Mouse (Mus musculus) midbrain, embryonic 13.5 days (tissue): ENCODE measurements around the gene Cul9. TPM values are rescaled to one million over a fixed set of nuclear protein-coding genes. Genes with fewer than 3 reads are reported as not detected.
"Not testable (repeated sequence)": the region's sequence is repeated elsewhere in the genome, so short reads cannot be mapped to it uniquely, and the experiment has no call there.

Experiments
- ATAC-seq: fragments of 200-750 bp; cut with Nextera tagmentation; 2 replicates; pipeline ENCODE4 v1.8.0; 2017; ENCODE audit warnings: mild to moderate bottlenecking, moderate TSS enrichment, moderate library complexity
- H3K27ac ChIP-seq: fragments of 300-500 bp; sonication (generic); 2 replicates; pipeline ENCODE4 v1.5.1; 2015; ENCODE audit warnings: inconsistent platforms, mild to moderate bottlenecking, moderate library complexity
- H3K27me3 ChIP-seq: fragments of 300-500 bp; sonication (generic); 2 replicates; pipeline ENCODE4 v1.6.1; 2015; ENCODE audit warnings: mild to moderate bottlenecking, inconsistent platforms
- H3K36me3 ChIP-seq: fragments of 300-500 bp; sonication (generic); 2 replicates; pipeline ENCODE4 v1.6.1; 2015; ENCODE audit warnings: mild to moderate bottlenecking, inconsistent platforms
- H3K4me1 ChIP-seq: fragments of 300-500 bp; sonication (generic); replicated peaks from 2 replicates; pipeline ENCODE4 v1.6.1; 2015; ENCODE audit warnings: inconsistent platforms
- H3K4me2 ChIP-seq: fragments of 300-500 bp; sonication (generic); replicated peaks from 2 replicates; pipeline ENCODE4 v1.6.1; 2015; ENCODE audit warnings: moderate library complexity, mild to moderate bottlenecking, inconsistent platforms
- H3K4me3 ChIP-seq: fragments of 300-500 bp; sonication (generic); replicated peaks from 2 replicates; pipeline ENCODE4 v1.5.1; 2015; ENCODE audit warnings: mild to moderate bottlenecking, inconsistent platforms
- H3K9ac ChIP-seq: fragments of 300-500 bp; sonication (generic); replicated peaks from 2 replicates; pipeline ENCODE4 v1.6.1; 2015; ENCODE audit warnings: mild to moderate bottlenecking, inconsistent platforms
- H3K9me3 ChIP-seq: fragments of 300-500 bp; sonication (generic); 2 replicates; pipeline ENCODE4 v1.6.1; 2016; ENCODE audit warnings: mild to moderate bottlenecking, inconsistent platforms
- WGBS: fragments of 180-500 bp; shearing (Covaris S2); methylation state at CpG from one replicate; pipeline ENCODE4 v1.1.7; 2015; 5-methylcytosine and 5-hydroxymethylcytosine counted together
- polyA plus RNA-seq: library from polyadenylated mRNA; unstranded; fragments of >200 nt; fragmentation: Nextera tagmentation; extraction: Ambion mirVana; gene quantifications from 2 replicates; pipeline ENCODE4 v1.2.1, GENCODE M21; 2015

The Cul9 gene
- polyA plus RNA-seq, 1 experiment from 2014 or later: 20.3 TPM

DNA sequence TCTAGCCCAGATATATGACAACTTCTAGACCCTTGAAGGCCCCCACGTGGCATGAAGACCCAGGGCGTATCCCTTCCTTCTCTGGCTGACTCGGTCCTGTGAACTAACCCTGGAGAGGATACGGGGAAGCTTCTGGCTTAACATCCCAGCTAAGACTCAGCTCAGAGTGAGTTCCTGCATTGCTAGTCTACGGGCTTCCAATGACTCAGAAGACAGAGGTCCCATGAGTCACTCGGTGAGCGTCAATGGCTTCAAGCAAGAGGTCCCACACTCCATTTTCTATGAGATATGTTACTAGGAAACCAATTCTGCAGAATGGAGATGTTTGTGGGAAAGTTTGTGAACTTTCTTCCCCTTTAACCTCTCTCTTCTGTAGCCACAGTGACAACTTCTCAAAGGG is 28.3 kb upstream of the Cul9 start:
- Histone ChIP-seq H3K27me3 (no peaks in the 10 kb centered on the region), H3K9me3 (no peaks in the 10 kb centered on the region), H3K4me2 (no peak overlapping the region), H3K4me3 (no peak overlapping the region), H3K4me1 (no peaks in the 10 kb centered on the region), H3K9ac (no peak overlapping the region), H3K27ac (no peak overlapping the region), H3K36me3 (peaks cover 86% of the 10 kb centered on the region)
- no peak for ATAC-seq
- 96% methylated on average over 7 of the region's 7 CpGs for WGBS

DNA sequence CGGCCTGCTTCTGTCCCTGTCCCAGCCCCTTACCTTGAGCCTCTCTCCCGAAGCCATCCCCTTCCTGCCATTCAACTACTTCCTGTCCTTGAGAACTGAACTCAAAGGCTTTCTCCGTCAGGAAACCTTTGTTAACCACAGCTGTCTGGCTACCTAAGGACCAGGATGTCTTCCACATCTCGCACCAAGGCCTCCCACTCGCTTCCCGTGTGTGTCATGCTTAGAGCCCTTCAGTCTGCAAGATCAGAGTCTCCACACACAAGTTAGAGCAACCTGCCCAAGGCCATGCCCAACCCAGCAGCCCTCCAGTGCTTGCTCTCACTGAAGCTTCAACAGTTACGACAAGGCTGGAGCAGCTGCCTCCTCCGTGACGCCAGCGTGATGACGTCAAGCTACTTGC is 24.8 kb upstream of the Cul9 start:
- WGBS: 93% methylated on average over 11 of the region's 11 CpGs
- Histone ChIP-seq H3K4me1 (no peaks in the 10 kb centered on the region), H3K36me3 (peaks cover 88% of the 10 kb centered on the region), H3K27me3 (no peaks in the 10 kb centered on the region), H3K9ac (no peak overlapping the region), H3K4me3 (no peak overlapping the region), H3K4me2 (no peak overlapping the region), H3K27ac (no peak overlapping the region), H3K9me3 (no peaks in the 10 kb centered on the region)
- ATAC-seq: no peak

DNA sequence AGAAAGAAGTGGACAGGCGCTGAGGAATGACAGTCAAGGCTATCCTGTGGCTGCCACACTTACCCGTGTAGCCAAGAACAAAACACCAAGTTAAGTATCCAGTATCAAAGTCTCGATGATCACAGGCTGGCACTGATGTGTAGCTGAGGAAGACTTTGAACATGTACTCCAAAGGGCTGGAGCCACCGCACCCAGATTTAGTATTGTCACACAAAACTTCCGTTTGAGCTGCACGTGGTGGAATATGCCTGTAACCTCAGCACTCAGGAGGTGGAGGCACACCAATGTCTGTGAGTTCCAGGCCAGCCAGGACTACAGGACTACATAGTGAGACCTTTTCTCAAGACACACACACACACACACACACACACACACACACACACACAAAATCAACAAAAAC is 13.0 kb upstream of the Cul9 start:
- no peak overlapping the region for H3K4me3 ChIP-seq
- WGBS: 93% methylated on average over 6 of the region's 6 CpGs
- peaks cover 13% of the 10 kb centered on the region for H3K36me3 ChIP-seq
- peaks cover 18% of the 10 kb centered on the region for H3K4me1 ChIP-seq
- no peaks in the 10 kb centered on the region for H3K9me3 ChIP-seq
- H3K4me2 ChIP-seq: no peak overlapping the region
- H3K27ac ChIP-seq: no peak overlapping the region
- H3K9ac ChIP-seq: no peak overlapping the region
- no peak for ATAC-seq
- no peaks in the 10 kb centered on the region for H3K27me3 ChIP-seq

DNA sequence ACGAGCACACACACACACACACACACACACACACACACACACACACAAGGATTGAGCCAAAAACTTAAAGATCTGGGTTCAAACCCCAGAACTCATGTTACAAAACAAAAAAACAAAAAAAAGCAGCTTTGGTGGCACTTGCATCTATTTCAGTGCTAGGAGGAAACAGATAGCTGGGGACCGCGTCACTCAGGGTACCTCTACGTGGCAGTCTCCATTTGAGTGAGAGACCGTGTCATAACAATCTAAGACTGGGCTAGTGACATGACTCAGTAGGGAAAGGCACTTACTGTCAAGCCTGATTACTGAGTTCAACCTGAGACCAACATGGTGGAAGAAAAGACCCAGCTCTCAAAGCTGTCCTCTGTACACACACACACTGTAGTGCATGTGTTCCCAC is 12.0 kb upstream of the Cul9 start:
- Histone ChIP-seq H3K4me3 (no peak overlapping the region), H3K4me2 (no peak overlapping the region), H3K9ac (no peak overlapping the region), H3K27ac (no peak overlapping the region), H3K4me1 (peaks cover 28% of the 10 kb centered on the region), H3K36me3 (0 out of 2 replicates have a peak, but pooled peaks cover 3% of the 10 kb centered on the region), H3K9me3 (no peaks in the 10 kb centered on the region), H3K27me3 (no peaks in the 10 kb centered on the region)
- no peak for ATAC-seq
- WGBS: 92% methylated on average over 5 of the region's 5 CpGs

DNA sequence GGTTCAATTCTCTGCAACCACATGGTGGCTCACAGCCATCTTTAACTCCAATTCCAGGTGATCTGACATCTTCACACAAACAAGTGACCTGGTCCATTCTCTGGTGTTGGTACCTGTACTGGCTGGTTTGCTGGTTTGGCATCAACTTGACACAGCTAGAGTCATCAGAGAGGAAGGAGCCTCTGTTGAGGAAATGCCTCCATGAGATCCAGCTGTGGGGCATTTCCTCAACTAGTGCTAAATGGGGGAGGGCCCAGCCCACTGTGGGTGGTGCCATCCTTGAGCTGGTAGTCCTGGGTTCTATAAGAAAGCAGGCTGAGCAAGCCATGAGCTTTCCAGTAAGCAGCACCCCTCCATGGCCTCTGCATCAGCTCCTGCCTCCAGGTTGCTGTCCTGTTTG is 11.1 kb upstream of the Cul9 start:
- not testable (repeated sequence) for H3K9me3 ChIP-seq, ATAC-seq, H3K27me3 ChIP-seq, H3K4me3 ChIP-seq, H3K36me3 ChIP-seq, H3K9ac ChIP-seq, H3K27ac ChIP-seq
- Histone ChIP-seq H3K4me2 (peak overlapping the region; percentile 94; the same call in 1 of the 2 replicates), H3K4me1 (peaks cover 36% of the 10 kb centered on the region)

DNA sequence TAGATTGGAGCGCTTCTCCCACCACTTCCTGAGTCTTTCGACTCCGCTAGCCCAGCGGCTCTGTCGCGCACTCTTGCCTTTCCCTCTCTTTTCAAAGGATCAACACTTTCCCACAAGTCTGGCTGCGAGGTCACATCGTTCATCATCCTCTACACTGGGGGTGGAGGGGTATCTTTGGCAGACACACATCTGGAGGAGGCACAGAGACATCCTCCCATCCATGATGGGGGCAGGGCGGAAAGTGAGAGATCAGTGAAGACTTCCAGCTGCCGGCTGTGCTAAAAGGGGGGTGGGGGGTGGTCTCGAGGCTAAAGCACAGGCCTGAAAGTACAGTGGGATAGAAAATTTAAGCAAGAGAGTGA is 10.4 kb upstream of the Cul9 start:
- H3K9ac ChIP-seq: peak overlapping the region; percentile 70
- H3K36me3 ChIP-seq: peaks cover 9% of the 10 kb centered on the region
- H3K27ac ChIP-seq: peak overlapping the region; percentile 89
- H3K4me3 ChIP-seq: peak overlapping the region; percentile 98
- peak overlapping the region; percentile 94 for H3K4me2 ChIP-seq
- 0% methylated on average over 11 of the region's 11 CpGs for WGBS
- no peaks in the 10 kb centered on the region for H3K27me3 ChIP-seq
- H3K4me1 ChIP-seq: peaks cover 41% of the 10 kb centered on the region
- H3K9me3 ChIP-seq: no peaks in the 10 kb centered on the region
- ATAC-seq: no peak; the same call in none of the 2 replicates

DNA sequence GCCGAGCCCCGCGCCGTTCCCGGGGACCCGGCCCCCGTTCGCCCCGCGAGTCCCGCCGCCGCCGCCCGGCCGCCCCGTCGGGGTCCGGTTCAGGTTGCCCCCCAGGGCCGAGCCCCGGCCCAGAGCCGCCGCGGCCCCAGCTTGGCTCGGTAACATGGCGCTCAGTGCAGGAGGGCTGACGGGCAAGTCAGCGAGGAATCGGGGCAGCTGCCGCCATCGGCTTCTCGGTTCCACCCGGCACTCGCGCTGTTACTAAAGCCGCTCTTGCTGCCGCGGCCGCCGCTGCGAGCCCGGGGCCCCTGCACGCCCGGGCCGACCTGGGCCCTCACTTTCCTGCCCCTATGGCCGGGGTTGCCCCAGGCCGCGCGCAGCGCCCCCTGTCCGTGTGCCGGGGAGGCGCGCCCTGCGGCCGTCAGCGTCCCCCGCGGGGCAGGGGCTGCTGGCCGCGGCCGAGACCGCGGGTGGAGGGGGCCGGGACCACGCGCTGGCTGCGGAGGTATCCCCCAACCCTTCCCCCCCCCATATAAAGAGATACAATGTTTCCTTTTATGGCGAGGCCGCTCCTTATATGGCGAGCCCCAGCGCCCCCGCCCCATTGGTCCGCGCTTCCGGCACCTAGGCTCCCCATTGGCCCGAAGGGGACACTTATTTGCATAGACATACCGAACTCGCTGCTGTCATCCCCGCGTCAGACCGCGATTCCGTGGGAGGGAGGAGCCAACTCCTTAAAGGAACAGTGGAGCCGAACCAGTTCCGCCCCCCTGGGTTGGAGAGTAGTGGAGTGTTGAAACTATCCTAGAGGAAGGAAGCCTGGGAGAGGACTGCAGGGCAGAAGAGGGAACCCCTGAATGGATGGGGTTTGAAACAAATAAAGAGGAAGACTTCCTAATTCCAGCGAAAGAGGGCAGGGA is 9.7 kb upstream of the Cul9 start, which contains the start of gene Srf:
Srf (minus strand) TSS at position 503 of the 911 bp plus-strand sequence.
- Histone ChIP-seq H3K27ac (peak within 1 kb of the TSS; percentile 94), H3K9me3 (no peaks in the 10 kb centered on the region), H3K9ac (peak within 1 kb of the TSS; percentile 99), H3K4me1 (peaks cover 41% of the 10 kb centered on the region), H3K4me3 (peak within 1 kb of the TSS; percentile 98), H3K27me3 (no peaks in the 10 kb centered on the region), H3K4me2 (peak within 1 kb of the TSS; percentile 94), H3K36me3 (peaks cover 15% of the 10 kb centered on the region)
- ATAC-seq: peak; percentile 92
- WGBS: 1% methylated on average over 77 of the region's 87 CpGs

DNA sequence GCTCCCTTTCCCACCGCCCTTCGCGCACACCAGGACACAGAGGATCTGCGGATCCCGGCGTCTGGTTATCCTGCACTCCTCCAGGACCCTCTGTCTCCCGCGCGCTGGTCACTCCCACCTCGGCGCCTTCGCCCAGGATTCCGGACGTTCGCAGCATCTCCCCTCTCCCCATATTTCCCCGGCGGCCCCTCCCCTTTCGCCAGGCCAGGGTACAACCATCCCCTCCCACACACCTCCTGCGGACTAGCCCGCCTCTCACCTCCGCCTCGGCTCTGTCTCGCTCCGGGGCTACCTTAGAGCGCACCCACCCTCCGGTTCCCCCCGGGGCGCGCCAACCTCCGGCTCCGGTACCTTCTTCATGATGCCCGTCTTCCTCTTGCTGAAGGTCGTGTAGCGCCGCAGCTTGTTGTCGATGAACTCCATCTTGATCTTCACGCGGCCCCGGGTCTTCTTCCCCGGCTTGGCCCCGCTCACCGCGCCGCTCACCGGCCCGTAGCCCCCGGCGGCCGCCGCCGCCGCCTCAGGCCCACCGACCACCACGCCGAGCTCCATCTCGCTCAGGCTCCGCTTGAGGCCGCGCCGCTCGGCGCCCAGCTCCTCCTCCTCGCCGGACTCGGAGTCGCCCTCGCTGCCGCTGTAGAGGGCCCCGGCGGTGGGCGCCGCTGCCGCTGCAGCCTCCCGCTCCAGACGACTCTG is 8.9 kb upstream of the Cul9 start:
- under 1% methylated on average over 75 of the region's 75 CpGs for WGBS
- Histone ChIP-seq H3K9ac (peak overlapping the region; percentile 99), H3K27me3 (no peaks in the 10 kb centered on the region), H3K4me3 (peak overlapping the region; percentile 98), H3K9me3 (no peaks in the 10 kb centered on the region), H3K36me3 (peaks cover 23% of the 10 kb centered on the region), H3K4me2 (peak overlapping the region; percentile 94), H3K27ac (peak overlapping the region; percentile 94), H3K4me1 (peaks cover 41% of the 10 kb centered on the region)
- 0 out of 2 replicates have a peak, but pooled peaks have one; percentile 1 for ATAC-seq

DNA sequence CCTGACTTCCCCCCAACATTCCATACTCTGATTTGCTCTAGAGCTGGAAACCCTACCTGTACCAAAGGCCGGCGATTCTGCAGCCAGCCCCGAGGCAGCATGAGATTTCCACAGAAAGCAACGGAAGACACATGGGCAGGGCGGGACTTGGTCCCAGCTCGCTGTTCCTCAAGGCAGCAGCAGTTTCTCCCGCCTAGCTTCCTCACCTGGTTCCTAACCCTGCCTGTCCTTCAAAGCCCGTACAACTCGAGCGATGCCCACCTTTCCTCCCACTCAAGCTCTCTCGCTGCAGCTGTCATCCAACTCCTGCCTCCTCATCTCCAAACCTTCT is 8.4 kb upstream of the Cul9 start:
- no peak for ATAC-seq
- H3K27ac ChIP-seq: peak overlapping the region; percentile 94
- H3K9me3 ChIP-seq: no peaks in the 10 kb centered on the region
- peak overlapping the region; percentile 94 for H3K4me2 ChIP-seq
- peaks cover 41% of the 10 kb centered on the region for H3K4me1 ChIP-seq
- 1% methylated on average over 11 of the region's 11 CpGs for WGBS
- H3K27me3 ChIP-seq: no peaks in the 10 kb centered on the region
- peak overlapping the region; percentile 99 for H3K9ac ChIP-seq
- peak overlapping the region; percentile 98 for H3K4me3 ChIP-seq
- H3K36me3 ChIP-seq: peaks cover 28% of the 10 kb centered on the region

DNA sequence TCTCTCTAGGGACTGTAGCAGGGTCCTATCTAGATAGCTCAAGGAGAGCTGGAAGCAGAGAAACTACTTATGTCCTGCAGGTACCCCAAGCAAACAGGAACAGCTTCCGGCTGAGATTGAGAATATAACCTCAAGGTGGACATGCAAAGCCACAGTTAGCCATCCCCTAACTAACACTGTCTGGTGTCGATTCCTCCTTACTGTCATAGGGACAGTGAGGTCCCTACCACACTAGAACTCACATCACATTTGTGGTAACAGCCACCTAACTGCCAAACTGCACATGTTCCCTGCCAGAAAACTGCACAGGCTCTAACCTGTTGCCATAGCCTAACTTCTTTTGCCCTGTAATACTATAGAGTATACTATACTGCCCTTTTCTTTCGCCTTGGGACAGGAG is 7.7 kb upstream of the Cul9 start:
- H3K4me3 ChIP-seq: peak overlapping the region; percentile 98
- peak overlapping the region; percentile 99 for H3K9ac ChIP-seq
- H3K4me2 ChIP-seq: peak overlapping the region; percentile 94
- no peaks in the 10 kb centered on the region for H3K27me3 ChIP-seq
- ATAC-seq: no peak
- no peak overlapping the region for H3K27ac ChIP-seq
- H3K4me1 ChIP-seq: peaks cover 41% of the 10 kb centered on the region
- no peaks in the 10 kb centered on the region for H3K9me3 ChIP-seq
- WGBS: 81% methylated on average over 3 of the region's 3 CpGs
- H3K36me3 ChIP-seq: peaks cover 34% of the 10 kb centered on the region

DNA sequence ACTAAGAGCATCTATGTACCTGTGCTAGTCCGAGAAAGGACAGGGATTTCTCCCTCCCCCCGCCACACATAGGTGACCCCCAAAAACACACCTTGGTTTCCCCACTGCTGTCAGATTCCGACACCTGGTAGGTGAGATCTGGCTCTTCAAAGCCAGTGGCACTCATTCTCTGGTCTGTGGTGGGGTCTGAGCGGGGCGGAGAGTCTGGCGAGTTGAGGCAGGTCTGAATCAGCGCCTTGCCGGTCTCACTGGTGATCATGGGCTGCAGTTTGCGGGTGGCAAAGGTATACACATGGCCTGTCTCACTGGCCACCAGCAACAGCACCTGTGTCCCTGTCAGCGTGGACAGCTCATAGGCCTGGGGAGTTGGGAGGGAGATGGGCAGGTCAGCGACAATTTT is 7.3 kb upstream of the Cul9 start:
- 44% methylated on average over 11 of the region's 11 CpGs for WGBS

DNA sequence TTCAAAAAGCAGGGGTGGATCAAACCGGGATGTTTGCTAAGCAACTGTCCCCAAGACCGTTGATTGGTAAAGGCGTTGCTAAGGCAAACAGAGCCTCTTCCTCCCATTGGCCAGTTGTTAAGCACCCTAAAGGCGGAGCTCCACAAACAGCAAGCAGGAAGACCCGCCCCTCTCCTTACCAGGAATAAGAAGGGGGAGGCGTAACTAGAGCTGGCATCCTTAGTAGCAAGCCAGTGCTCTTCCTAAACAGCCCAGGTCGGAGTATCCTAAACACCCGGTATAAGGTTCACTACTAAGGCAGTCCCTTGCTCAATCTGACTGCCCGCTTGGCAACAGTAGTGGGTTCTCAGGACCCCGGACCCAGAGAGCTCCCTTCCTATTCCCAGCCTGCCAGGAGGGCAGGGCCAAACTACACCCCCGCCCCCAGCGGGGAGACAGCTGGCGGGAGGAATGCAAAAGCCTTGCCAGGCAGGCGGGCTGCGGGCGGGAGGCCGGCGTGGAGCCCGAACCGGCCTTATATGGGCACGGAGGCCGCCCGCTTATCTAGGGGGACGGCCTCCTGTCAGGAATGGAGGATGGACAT is 6.7 kb upstream of the Cul9 start:
- peak; percentile 79 for ATAC-seq
- Histone ChIP-seq H3K27ac (peak overlapping the region; percentile 80), H3K9ac (peak overlapping the region; percentile 99), H3K36me3 (peaks cover 43% of the 10 kb centered on the region), H3K27me3 (peaks cover 1% of the 10 kb centered on the region; the same call in 1 of the 2 replicates), H3K4me3 (peak overlapping the region; percentile 98), H3K4me2 (peak overlapping the region; percentile 94), H3K4me1 (peaks cover 41% of the 10 kb centered on the region), H3K9me3 (no peaks in the 10 kb centered on the region)
- WGBS: 1% methylated on average over 24 of the region's 24 CpGs

More for the DNA sequence above, 7.3 kb upstream of the Cul9 start:
- Histone ChIP-seq H3K4me3 (peak overlapping the region; percentile 98), H3K27ac (peak overlapping the region; percentile 80), H3K9ac (peak overlapping the region; percentile 99), H3K36me3 (peaks cover 38% of the 10 kb centered on the region), H3K27me3 (no peaks in the 10 kb centered on the region), H3K4me1 (peaks cover 41% of the 10 kb centered on the region), H3K4me2 (peak overlapping the region; percentile 94), H3K9me3 (no peaks in the 10 kb centered on the region)
- no peak for ATAC-seq
